Mouse (Mus musculus) cerebellum, adult 8-10 months (tissue): ENCODE data around the gene Msh4.
"Not testable (repeated sequence)": the region's sequence is repeated elsewhere in the genome, so short reads cannot be mapped to it uniquely, and the experiment has no call there.

Experiments used
- DNase-seq: peaks from one replicate; pipeline ENCODE4 v3.0.0; 2022

Msh4 gene

GRCm38 (mm10) chr3:153911197-153911881 lies 5.4 kb upstream of the Msh4 start:
- DNase-seq = no peak

GRCm38 (mm10) chr3:153910489-153910888 lies 4.6 kb upstream of the Msh4 start:
- no peak for DNase-seq

DNA sequence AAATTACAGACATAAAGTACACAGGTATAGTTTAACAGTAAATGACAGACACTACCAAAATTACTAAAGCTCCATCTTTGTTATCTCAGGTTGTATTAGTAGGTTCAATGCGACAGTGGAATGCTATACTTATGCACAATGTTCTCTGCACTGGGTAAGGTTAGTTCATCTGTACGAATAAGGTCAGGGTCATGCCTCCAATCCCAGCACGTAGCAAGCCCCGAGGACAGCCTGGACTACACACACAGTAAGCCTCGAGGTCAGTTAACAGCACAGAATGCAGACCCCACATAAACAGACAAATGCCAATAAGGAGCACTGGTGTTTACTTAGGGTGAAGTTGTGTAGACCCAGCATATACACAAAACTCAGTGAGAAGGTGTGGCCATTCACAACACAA lies 3.0 kb upstream of the Msh4 start:
- DNase-seq = no peak

DNA sequence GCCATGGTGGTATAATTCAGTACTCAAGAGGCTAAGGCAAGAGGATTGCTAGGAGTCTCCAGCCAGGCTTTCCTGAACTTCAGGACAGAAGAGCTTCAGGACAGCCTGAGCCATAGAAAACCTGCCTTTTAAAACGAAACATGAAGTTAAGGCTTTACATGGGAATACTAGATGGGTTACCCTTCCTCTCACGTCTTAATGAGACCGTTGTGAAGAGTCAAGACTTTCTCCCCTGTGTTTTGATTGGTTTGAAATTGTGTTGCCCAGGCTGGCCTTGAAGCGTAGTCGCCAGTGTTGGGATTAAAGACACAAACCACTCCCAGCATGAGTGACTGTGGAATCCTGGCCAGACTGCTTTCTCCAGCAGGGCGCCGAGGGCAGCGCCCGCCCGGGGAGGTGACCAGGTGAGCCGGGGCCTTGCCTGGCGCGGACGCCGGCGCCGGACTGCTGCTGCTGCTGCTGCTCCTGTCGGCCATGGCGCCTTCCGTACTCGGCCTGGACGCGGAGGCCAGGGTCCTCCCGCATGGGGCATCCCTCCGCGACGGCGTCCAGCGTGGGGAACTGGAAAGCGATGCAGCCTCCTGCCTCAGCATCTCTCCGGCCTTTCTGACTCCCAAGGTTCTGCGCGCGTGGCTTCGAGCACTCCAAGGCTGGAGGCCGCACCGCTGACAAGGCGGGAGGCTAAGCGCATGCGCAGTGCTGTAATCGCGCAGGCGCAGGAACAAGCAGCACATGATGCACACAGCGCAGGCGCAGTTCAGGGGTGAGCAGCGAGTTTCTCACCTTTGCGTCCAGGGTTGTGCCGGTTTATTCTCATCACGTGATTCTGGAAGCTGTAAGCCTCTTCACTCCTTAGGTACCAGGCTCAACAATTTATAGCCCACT lies 445 bp downstream of the Msh4 start:
- DNase-seq = no peak

- no peak for DNase-seq
Observed at GRCm38 (mm10) chr3:153904586-153904985, 1.4 kb downstream of the Msh4 start.

DNA sequence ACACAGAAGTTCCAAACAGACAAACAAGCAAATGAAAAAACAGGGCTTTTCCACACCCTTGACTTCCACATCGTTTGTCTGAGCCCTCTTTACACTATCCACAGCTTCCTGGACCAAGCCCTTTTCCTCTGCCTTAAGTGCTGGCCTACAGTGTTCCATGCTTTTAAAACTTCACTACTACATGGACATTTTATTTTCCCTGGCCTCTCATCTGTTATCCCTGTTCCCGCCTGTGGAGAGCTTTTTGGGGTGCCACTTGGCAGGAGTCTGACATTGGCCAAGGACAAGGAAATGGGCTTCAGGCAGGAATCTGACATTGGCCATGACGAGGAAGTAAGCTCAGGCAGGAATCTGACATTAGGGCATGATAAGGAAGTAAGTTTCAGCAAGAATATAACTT lies 3.3 kb downstream of the Msh4 start:
- DNase-seq = no peak

DNA sequence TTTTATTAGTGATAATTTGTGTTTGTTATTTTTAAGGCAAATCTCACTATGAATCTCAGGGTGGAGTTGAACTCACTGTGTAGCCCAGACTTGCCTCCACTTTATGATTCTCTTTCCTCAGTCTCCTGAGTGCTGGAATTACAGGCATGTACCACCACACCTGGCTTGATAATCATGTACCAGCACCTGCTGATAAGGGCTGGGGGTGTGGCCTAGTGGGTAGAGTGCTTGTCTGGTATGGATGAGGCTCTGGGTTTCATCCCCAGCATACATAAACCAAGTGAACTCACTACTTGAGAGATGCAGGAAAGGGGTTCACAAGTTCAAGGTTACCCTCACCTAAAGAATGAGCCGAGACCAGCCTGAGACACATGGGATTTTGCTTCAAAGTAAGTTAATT lies 4.0 kb downstream of the Msh4 start:
- DNase-seq = no peak

- DNase-seq = no peak
Observed at GRCm38 (mm10) chr3:153897216-153897615, 8.7 kb downstream of the Msh4 start.

- DNase-seq = no peak
Observed at GRCm38 (mm10) chr3:153895454-153895853, 10.5 kb downstream of the Msh4 start.

GRCm38 (mm10) chr3:153889188-153889781 lies 16.7 kb downstream of the Msh4 start:
- no peak for DNase-seq

DNA sequence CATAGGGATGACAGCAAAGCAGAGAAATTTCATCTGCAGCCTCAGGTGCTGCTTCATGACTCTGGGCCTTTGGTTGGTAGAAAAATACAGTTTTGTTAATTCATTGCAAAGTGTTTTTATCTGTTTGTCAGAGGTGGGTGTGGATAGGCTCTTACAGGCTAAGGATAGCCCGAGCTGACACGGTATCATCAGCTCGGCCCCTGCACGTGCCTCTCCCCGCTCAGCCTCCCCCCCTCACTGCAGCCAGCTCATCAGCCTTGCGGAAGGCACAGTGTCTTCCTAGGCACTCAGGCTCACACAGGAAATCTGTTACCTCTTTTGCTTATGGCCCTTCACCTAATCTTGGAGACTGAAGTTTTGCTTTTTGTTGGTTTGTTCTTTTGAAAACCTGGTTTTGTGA lies 17.8 kb downstream of the Msh4 start:
- DNase-seq = no peak

DNA sequence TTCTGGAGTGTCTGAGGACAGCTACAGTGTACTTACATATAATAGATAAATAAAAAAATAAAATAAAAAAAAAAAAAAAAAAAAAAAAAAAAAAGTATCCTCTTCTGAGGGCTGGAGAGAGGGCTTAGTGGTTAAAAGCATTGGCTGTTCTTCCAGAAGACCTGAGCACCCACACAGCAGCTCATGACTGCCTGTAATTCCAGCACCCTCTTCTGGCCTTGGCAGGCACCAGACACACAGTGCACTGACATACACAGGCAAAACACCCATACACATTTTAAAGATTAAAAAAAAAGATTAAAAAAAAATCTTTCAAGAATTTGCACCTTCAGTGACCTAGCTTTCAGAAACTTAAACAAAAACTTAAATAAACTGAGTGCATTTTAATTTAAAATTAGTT lies 19.6 kb downstream of the Msh4 start:
- DNase-seq = no peak

GRCm38 (mm10) chr3:153871396-153871795 lies 34.5 kb downstream of the Msh4 start:
- DNase-seq = no peak

DNA sequence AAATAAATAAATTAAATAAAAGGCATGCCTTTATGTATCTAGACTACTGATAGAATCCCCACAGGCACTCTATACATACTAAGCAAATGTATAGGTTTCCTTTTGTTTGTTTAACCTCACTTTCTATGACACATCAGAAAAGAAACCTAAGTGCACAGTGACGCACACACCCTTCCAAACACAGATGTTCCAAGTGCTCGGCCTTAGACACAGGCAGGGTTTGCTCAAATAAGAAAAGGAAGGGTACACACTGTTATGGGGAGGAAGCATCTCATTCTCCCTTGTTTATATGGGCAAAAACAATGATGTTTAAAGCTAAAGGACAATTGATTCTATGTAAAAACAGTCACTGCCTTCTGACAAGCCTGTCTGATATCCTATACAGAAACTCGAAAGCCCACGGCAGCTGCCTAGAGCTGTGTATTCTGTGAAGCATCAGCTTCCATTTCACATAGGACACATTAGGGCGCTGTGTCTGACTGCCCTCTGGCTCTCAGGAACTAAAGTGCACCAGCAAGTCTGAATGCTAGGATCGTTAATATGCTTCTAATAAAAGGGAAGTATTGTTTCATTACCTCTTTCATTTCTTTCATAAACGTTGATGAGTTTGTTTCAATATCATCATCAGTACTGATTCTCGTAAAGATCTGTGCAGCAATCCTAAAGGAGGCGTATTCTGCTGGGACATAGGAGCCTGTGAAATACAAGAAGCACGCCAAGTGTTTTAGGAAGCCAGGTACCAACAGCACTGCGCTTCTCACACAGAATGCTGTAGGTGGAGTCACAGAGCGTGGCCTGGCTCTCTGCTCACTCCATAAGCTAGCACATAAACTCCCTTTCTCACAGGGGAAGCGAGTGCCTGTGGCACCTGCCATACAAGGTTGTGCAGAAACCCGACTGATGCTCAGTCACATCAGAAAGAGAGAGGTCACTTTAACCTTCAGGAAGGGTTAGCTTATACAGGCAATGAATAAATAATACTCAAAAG lies 38.5 kb downstream of the Msh4 start:
- DNase-seq = no peak

GRCm38 (mm10) chr3:153864636-153865429 lies 41.1 kb downstream of the Msh4 start:
- no peak for DNase-seq

- no peak for DNase-seq
Observed at GRCm38 (mm10) chr3:153863816-153864215, 42.1 kb downstream of the Msh4 start.

- DNase-seq = not testable (repeated sequence)
Observed at GRCm38 (mm10) chr3:153860392-153860791, 45.5 kb downstream of the Msh4 start.

DNA sequence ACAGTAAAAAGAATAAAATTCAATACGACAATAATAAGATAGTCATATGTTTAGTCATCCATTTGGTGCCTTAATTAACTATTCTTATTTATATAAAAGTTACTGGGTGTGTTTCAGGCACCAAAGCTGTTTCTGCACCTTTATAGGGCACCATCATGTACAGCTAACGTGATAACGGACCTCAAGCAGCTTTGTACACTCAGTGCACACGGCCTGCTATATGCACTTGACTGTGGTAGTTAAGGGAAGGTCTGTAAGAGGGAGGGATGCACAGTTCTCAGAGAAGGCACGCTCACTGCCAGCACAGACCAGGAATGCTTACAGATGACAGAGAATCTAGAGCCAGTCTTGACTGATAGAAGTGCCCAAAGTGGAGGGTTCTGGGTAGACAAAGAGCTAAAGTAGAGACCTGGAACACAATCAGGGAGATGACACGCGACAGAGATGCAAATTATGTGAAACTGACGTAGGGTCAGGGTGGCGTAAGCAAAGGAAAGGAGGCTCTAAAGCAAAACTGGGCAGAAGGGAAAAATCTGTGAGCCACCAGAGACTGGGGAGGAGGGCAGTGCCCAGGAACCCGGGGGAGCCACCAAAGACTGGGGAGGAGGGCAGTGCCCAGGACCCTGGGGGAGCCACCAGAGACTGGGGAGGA lies 47.5 kb downstream of the Msh4 start:
- DNase-seq = no peak

- DNase-seq = no peak
Observed at GRCm38 (mm10) chr3:153852266-153852665, 53.7 kb downstream of the Msh4 start.

- no peak for DNase-seq
Observed at GRCm38 (mm10) chr3:153850759-153851158, 55.2 kb downstream of the Msh4 start.

- DNase-seq = no peak
Observed at GRCm38 (mm10) chr3:153849368-153850015, 56.4 kb downstream of the Msh4 start.
